Mouse (Mus musculus): ENCODE results near the gene Klf13. TPM values are rescaled to one million over a fixed set of nuclear protein-coding genes. Genes with fewer than 3 reads are reported as not detected.

Klf13 gene
- polyA plus RNA-seq, 1 experiment = 88.4 TPM

- TF ChIP-seq POLR2A (IDR thresholded peaks at IDR 0.05; ENCODE audit: borderline replicate concordance, extremely low read depth, low read depth, low read length) = no peak
- TF ChIP-seq CTCF (IDR thresholded peaks at IDR 0.05; ENCODE audit: insufficient read depth, low read length) = no peak
- Histone ChIP-seq H3K4me3 (replicated peaks; ENCODE audit: extremely low read depth, low read depth, low read length) (no peak overlapping the region), H3K4me1 (ENCODE audit: control insufficient read depth, insufficient read depth, low read length) (no peaks in the 10 kb centered on the region)
- 84% methylated on average over 4 of the region's 4 CpGs for WGBS
- DNase-seq = no peak
Measured at GRCm38 (mm10) chr7:63865911-63866310, 72.8 kb downstream of the Klf13 start.

GRCm38 (mm10) chr7:63863046-63863445 is 75.7 kb downstream of the Klf13 start:
- WGBS = 67% methylated on average over 1 of the region's 1 CpGs
- H3K4me1 ChIP-seq (ENCODE audit: control insufficient read depth, insufficient read depth, low read length) = 0 out of 2 replicates have a peak, but pooled peaks cover 2% of the 10 kb centered on the region
- no peak overlapping the region for H3K4me3 ChIP-seq (replicated peaks; ENCODE audit: extremely low read depth, low read depth, low read length)
- TF ChIP-seq POLR2A (IDR thresholded peaks at IDR 0.05; ENCODE audit: borderline replicate concordance, extremely low read depth, low read depth, low read length) = no peak
- TF ChIP-seq CTCF (IDR thresholded peaks at IDR 0.05; ENCODE audit: insufficient read depth, low read length) = no peak
- no peak for DNase-seq

- no peak overlapping the region for H3K4me3 ChIP-seq (replicated peaks; ENCODE audit: extremely low read depth, low read depth, low read length)
- DNase-seq = no peak
- H3K4me1 ChIP-seq (ENCODE audit: control insufficient read depth, insufficient read depth, low read length) = 0 out of 2 replicates have a peak, but pooled peaks cover 3% of the 10 kb centered on the region
- no peak for TF ChIP-seq CTCF (IDR thresholded peaks at IDR 0.05; ENCODE audit: insufficient read depth, low read length)
- 84% methylated on average over 6 of the region's 6 CpGs for WGBS
Measured at GRCm38 (mm10) chr7:63861123-63861522, 77.6 kb downstream of the Klf13 start.

GRCm38 (mm10) chr7:63858571-63859152 is 80.1 kb downstream of the Klf13 start:
- TF ChIP-seq CTCF (IDR thresholded peaks at IDR 0.05; ENCODE audit: insufficient read depth, low read length) (no peak), POLR2A (IDR thresholded peaks at IDR 0.05; ENCODE audit: borderline replicate concordance, extremely low read depth, low read depth, low read length) (peak; percentile 77; the same call in 1 of the 2 replicates)
- Histone ChIP-seq H3K4me1 (ENCODE audit: control insufficient read depth, insufficient read depth, low read length) (0 out of 2 replicates have a peak, but pooled peaks cover 4% of the 10 kb centered on the region), H3K4me3 (replicated peaks; ENCODE audit: extremely low read depth, low read depth, low read length) (peak overlapping the region; percentile 76)
- 4% methylated on average over 22 of the region's 22 CpGs for WGBS
- peak; percentile 93 for DNase-seq

- no peak for TF ChIP-seq CTCF (IDR thresholded peaks at IDR 0.05; ENCODE audit: insufficient read depth, low read length)
- TF ChIP-seq POLR2A (IDR thresholded peaks at IDR 0.05; ENCODE audit: borderline replicate concordance, extremely low read depth, low read depth, low read length) = no peak
- WGBS = 82% methylated on average over 17 of the region's 17 CpGs
- Histone ChIP-seq H3K4me1 (ENCODE audit: control insufficient read depth, insufficient read depth, low read length) (0 out of 2 replicates have a peak, but pooled peaks cover 4% of the 10 kb centered on the region), H3K4me3 (replicated peaks; ENCODE audit: extremely low read depth, low read depth, low read length) (no peak overlapping the region)
- no peak for DNase-seq
Measured at GRCm38 (mm10) chr7:63857771-63858417, 80.8 kb downstream of the Klf13 start.

- Histone ChIP-seq H3K4me1 (ENCODE audit: control insufficient read depth, insufficient read depth, low read length) (peaks cover 11% of the 10 kb centered on the region), H3K4me3 (replicated peaks; ENCODE audit: extremely low read depth, low read depth, low read length) (no peak overlapping the region)
- WGBS = 62% methylated on average over 4 of the region's 4 CpGs
- TF ChIP-seq CTCF (IDR thresholded peaks at IDR 0.05; ENCODE audit: insufficient read depth, low read length) (peak; percentile 96), POLR2A (IDR thresholded peaks at IDR 0.05; ENCODE audit: borderline replicate concordance, extremely low read depth, low read depth, low read length) (no peak)
- peak; percentile 87 for DNase-seq
Measured at GRCm38 (mm10) chr7:63855283-63855682, 83.4 kb downstream of the Klf13 start.

GRCm38 (mm10) chr7:63851841-63852533 is 86.7 kb downstream of the Klf13 start:
- WGBS = 23% methylated on average over 7 of the region's 7 CpGs
- TF ChIP-seq POLR2A (IDR thresholded peaks at IDR 0.05; ENCODE audit: borderline replicate concordance, extremely low read depth, low read depth, low read length) = 0 out of 2 replicates have a peak, but pooled peaks have one; percentile 6
- peak; percentile 77 for TF ChIP-seq CTCF (IDR thresholded peaks at IDR 0.05; ENCODE audit: insufficient read depth, low read length)
- Histone ChIP-seq H3K4me1 (ENCODE audit: control insufficient read depth, insufficient read depth, low read length) (peaks cover 8% of the 10 kb centered on the region), H3K4me3 (replicated peaks; ENCODE audit: extremely low read depth, low read depth, low read length) (no peak overlapping the region)
- DNase-seq = peak; percentile 58

Other genes with a start within 250 kb of the Klf13 start
- gene E030018B13Rik, start 22.1 kb downstream of the Klf13 start, polyA plus RNA-seq (2012; rRNA removed) = not detected in 2 replicates
- 0.22 and 0.41 TPM in 2 replicates for gene Trpm1, start 214.9 kb upstream of the Klf13 start, polyA plus RNA-seq (2012; rRNA removed)

Data from lung, adult 2 months (tissue).